In the genomic region with DNA sequence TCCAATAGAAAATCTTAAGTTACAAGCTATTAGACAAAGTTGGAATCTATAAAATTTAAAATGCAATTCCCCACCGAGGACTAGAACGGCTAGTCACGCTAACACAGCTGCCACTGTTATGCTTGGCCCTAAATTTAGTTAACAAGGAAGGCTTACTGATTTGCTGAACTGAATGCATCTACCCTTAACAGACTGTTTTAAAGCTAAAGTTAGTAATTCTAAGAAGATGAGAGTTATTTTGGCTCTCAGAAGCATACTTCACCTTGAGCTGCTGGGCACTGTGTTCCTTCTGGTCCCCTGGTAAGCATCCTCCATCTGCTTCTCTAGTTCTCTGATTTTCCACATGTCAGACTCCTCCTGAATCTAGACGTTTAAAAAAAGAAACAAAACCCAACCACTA, we compare ENCODE assay signal across 13 mouse cellular contexts.
"Had no signal": no experiment of that assay in that cellular context is flagged by ENCODE, and none has a peak within 500 bp of the region (broad histone marks: within the 10 kb centered on the region; RNA-seq: fewer than 3 reads in every experiment).

No protein-coding gene starts in this region.

- DNase-seq: kidney, adult 11 months; kidney, adult 8-10 months; kidney, postnatal 10 days; kidney, postnatal 36 days; liver, embryonic 13.5 days; lung, adult 2 months; lung, postnatal 14 days; lung, postnatal 4 days; midbrain, embryonic 14.5 days; thymus, adult 2 months; thymus, postnatal 14 days had no signal

- H3K9ac ChIP-seq: kidney, embryonic 15.5 days; liver, embryonic 13.5 days had no signal

- H3K27me3 ChIP-seq: kidney, embryonic 15.5 days; liver, embryonic 13.5 days had no signal

- H3K4me3 ChIP-seq: kidney, embryonic 15.5 days; liver, embryonic 13.5 days had no signal

- H3K4me2 ChIP-seq: kidney, embryonic 15.5 days; liver, embryonic 13.5 days; midbrain, embryonic 11.5 days had no signal

- H3K27ac ChIP-seq: kidney, embryonic 15.5 days; liver, embryonic 13.5 days had no signal

- H3K9me3 ChIP-seq: kidney, embryonic 15.5 days; liver, embryonic 13.5 days had no signal
